Mouse (Mus musculus): ENCODE results near the gene Rnf8. TPM values are rescaled to one million over a fixed set of nuclear protein-coding genes. Genes with fewer than 3 reads are reported as not detected.
A peak's percentile ranks its signal among the peaks of the same experiment; 100 is the strongest.

The Rnf8 gene
- polyA plus RNA-seq, 2 experiments, result 23.7 to 35.9 TPM

- Histone ChIP-seq H3K4me1 (replicated peaks; ENCODE audit: control insufficient read depth in 2 of 2, insufficient read depth in 2 of 2, low read length in 1 of 2) (peaks cover 14 to 23% of the 10 kb centered on the region in 2 experiments), H3K4me2 (ENCODE audit: low read depth) (no peak overlapping the region), H3K36me3 (replicated peaks; ENCODE audit: control insufficient read depth, insufficient read depth, low read depth) (peaks cover 70% of the 10 kb centered on the region), H3K9me3 (ENCODE audit: control insufficient read depth, low read length) (no peaks in the 10 kb centered on the region), H3K27ac (no peak overlapping the region), H3K27me3 (ENCODE audit: control insufficient read depth, insufficient read depth, low read length) (no peaks in the 10 kb centered on the region), H3K9ac (replicated peaks) (no peak overlapping the region), H3K4me3 (ENCODE audit: insufficient read depth in 1 of 2, low read depth in 2 of 2, low read length in 2 of 2) (no peak overlapping the region)
- WGBS (ENCODE audit: insufficient replicate concordance), result 86% methylated on average over 11 of the region's 11 CpGs
- TF ChIP-seq EP300 (IDR thresholded peaks at IDR 0.05; ENCODE audit: low read depth), result no peak
- TF ChIP-seq CTCF (IDR thresholded peaks at IDR 0.05; ENCODE audit: low read depth), result no peak
- DNase-seq (ENCODE audit: low read depth in 3 of 3, low spot score in 3 of 3) (no peak), ATAC-seq (ENCODE audit: insufficient read depth) (no peak)
Measured at GRCm38 (mm10) chr17:29632312-29632711, 17.7 kb downstream of the Rnf8 start.

GRCm38 (mm10) chr17:29635492-29635891 lies 20.9 kb downstream of the Rnf8 start:
- Histone ChIP-seq H3K9ac (replicated peaks) (no peak overlapping the region), H3K27me3 (ENCODE audit: control insufficient read depth, insufficient read depth, low read length) (no peaks in the 10 kb centered on the region), H3K36me3 (replicated peaks; ENCODE audit: control insufficient read depth, insufficient read depth, low read depth) (peaks cover 69% of the 10 kb centered on the region), H3K27ac (no peak overlapping the region), H3K4me3 (ENCODE audit: insufficient read depth in 1 of 2, low read depth in 2 of 2, low read length in 2 of 2) (no peak overlapping the region), H3K4me2 (ENCODE audit: low read depth) (no peak overlapping the region), H3K4me1 (replicated peaks; ENCODE audit: control insufficient read depth in 2 of 2, insufficient read depth in 2 of 2, low read length in 1 of 2) (peaks cover 15 to 20% of the 10 kb centered on the region in 2 experiments), H3K9me3 (ENCODE audit: control insufficient read depth, low read length) (no peaks in the 10 kb centered on the region)
- ATAC-seq (ENCODE audit: insufficient read depth) (no peak), DNase-seq (ENCODE audit: low read depth in 3 of 3, low spot score in 3 of 3) (no peak)
- 84% methylated on average over 8 of the region's 8 CpGs for WGBS (ENCODE audit: insufficient replicate concordance)
- TF ChIP-seq CTCF (IDR thresholded peaks at IDR 0.05; ENCODE audit: low read depth), result no peak
- TF ChIP-seq EP300 (IDR thresholded peaks at IDR 0.05; ENCODE audit: low read depth), result no peak

- Histone ChIP-seq H3K4me3 (ENCODE audit: insufficient read depth in 1 of 2, low read depth in 2 of 2, low read length in 2 of 2) (no peak overlapping the region), H3K4me1 (replicated peaks; ENCODE audit: control insufficient read depth in 2 of 2, insufficient read depth in 2 of 2, low read length in 1 of 2) (peaks cover 15 to 20% of the 10 kb centered on the region in 2 experiments), H3K27ac (no peak overlapping the region), H3K9ac (replicated peaks) (no peak overlapping the region), H3K36me3 (replicated peaks; ENCODE audit: control insufficient read depth, insufficient read depth, low read depth) (peaks cover 68% of the 10 kb centered on the region), H3K4me2 (ENCODE audit: low read depth) (no peak overlapping the region), H3K27me3 (ENCODE audit: control insufficient read depth, insufficient read depth, low read length) (no peaks in the 10 kb centered on the region), H3K9me3 (ENCODE audit: control insufficient read depth, low read length) (no peaks in the 10 kb centered on the region)
- TF ChIP-seq CTCF (IDR thresholded peaks at IDR 0.05; ENCODE audit: low read depth) (peak; percentile 86), EP300 (IDR thresholded peaks at IDR 0.05; ENCODE audit: low read depth) (no peak)
- DNase-seq (ENCODE audit: low read depth in 3 of 3, low spot score in 3 of 3) (no peak), ATAC-seq (ENCODE audit: insufficient read depth) (no peak)
- WGBS (ENCODE audit: insufficient replicate concordance), result 61% methylated on average over 5 of the region's 5 CpGs
Measured at GRCm38 (mm10) chr17:29636118-29636517, 21.5 kb downstream of the Rnf8 start.

GRCm38 (mm10) chr17:29637377-29637776 lies 22.8 kb downstream of the Rnf8 start:
- Histone ChIP-seq H3K27ac (no peak overlapping the region; the same call in 1 of the 2 replicates), H3K4me3 (ENCODE audit: insufficient read depth in 1 of 2, low read depth in 2 of 2, low read length in 2 of 2) (no peak overlapping the region), H3K9ac (replicated peaks) (no peak overlapping the region), H3K9me3 (ENCODE audit: control insufficient read depth, low read length) (no peaks in the 10 kb centered on the region), H3K36me3 (replicated peaks; ENCODE audit: control insufficient read depth, insufficient read depth, low read depth) (peaks cover 64% of the 10 kb centered on the region), H3K27me3 (ENCODE audit: control insufficient read depth, insufficient read depth, low read length) (no peaks in the 10 kb centered on the region), H3K4me2 (ENCODE audit: low read depth) (peak overlapping the region; percentile 43), H3K4me1 (replicated peaks; ENCODE audit: control insufficient read depth in 2 of 2, insufficient read depth in 2 of 2, low read length in 1 of 2) (peaks cover 15 to 20% of the 10 kb centered on the region in 2 experiments)
- ATAC-seq (ENCODE audit: insufficient read depth) (peak; percentile 61; the same call in 1 of the 2 replicates), DNase-seq (ENCODE audit: low read depth in 3 of 3, low spot score in 3 of 3) (peak in 1 of 3 experiments; percentile 56)
- TF ChIP-seq CTCF (IDR thresholded peaks at IDR 0.05; ENCODE audit: low read depth), result no peak
- no peak for TF ChIP-seq EP300 (IDR thresholded peaks at IDR 0.05; ENCODE audit: low read depth)
- WGBS (ENCODE audit: insufficient replicate concordance), result 63% methylated on average over 4 of the region's 4 CpGs

- Histone ChIP-seq H3K4me2 (ENCODE audit: low read depth) (peak overlapping the region; percentile 43), H3K4me1 (replicated peaks; ENCODE audit: control insufficient read depth in 2 of 2, insufficient read depth in 2 of 2, low read length in 1 of 2) (peaks cover 15 to 20% of the 10 kb centered on the region in 2 experiments), H3K27me3 (ENCODE audit: control insufficient read depth, insufficient read depth, low read length) (no peaks in the 10 kb centered on the region), H3K9ac (replicated peaks) (no peak overlapping the region), H3K9me3 (ENCODE audit: control insufficient read depth, low read length) (no peaks in the 10 kb centered on the region), H3K4me3 (ENCODE audit: insufficient read depth in 1 of 2, low read depth in 2 of 2, low read length in 2 of 2) (no peak overlapping the region), H3K27ac (no peak overlapping the region), H3K36me3 (replicated peaks; ENCODE audit: control insufficient read depth, insufficient read depth, low read depth) (peaks cover 63% of the 10 kb centered on the region)
- WGBS (ENCODE audit: insufficient replicate concordance), result 11% methylated on average over 8 of the region's 8 CpGs
- peak; percentile 81 for ATAC-seq (ENCODE audit: insufficient read depth)
- TF ChIP-seq EP300 (IDR thresholded peaks at IDR 0.05; ENCODE audit: low read depth) (no peak), CTCF (IDR thresholded peaks at IDR 0.05; ENCODE audit: low read depth) (no peak)
- peak in 2 of 3 experiments; percentile 59 to 62 for DNase-seq (ENCODE audit: low read depth in 3 of 3, low spot score in 3 of 3)
Measured at GRCm38 (mm10) chr17:29637895-29638294, 23.3 kb downstream of the Rnf8 start.

Data from liver, embryonic 14.5 days (tissue).